Comparison of ENCODE assay signal across 8 mouse cellular contexts in the genomic region with DNA sequence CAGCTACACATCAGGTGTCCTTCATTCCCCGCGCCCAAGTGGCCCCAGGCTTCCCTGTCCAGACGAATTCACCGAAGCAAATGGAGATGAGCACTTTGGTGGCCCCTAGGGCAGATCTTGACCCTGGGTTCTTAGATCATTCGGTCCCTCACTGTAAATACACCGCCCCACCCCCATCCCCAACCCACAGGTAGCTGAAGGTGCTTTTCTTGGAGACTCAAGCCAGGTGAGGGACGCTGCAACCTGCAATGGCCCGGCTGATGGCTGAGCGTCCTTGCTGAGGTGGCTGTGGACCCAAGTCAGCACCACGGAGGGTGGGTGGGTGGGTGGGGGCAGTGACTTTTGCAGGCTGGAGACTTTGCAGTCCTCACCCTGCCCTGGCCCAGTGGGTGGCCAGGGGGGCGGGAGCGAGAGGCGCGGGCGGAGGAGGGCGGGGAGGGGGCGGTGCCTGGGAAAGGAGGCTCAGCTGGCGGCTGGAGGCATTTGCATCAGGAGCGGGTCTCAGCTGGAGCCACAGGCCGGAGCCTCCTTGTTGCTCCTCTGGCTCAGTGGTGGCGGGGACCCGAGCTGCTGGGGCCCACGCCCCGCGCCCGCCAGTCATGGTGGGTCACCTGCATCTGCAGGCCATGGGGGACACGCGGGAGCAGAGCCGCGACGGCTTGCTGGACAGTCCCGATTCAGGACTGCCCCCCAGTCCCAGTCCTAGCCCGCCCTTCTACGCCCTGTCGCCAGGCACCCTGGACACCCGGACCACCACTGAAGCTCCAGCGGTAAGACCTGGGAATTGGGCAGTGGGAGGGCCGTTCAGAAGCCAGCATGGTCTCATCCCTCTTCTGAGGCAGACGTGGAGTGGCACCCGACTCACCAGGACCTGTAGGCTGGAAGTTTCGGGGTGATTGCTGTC. TPM values are rescaled to one million over a fixed set of nuclear protein-coding genes. Genes with fewer than 3 reads are reported as not detected.
A peak's percentile ranks its signal among the peaks of the same experiment; 100 is the strongest.
DNase-seq lines count a peak whose midpoint lies in the region; ATAC-seq lines count a peak whose summit lies in the region.

A gene (plus strand): TSS at position 253 of the 904 bp plus-strand sequence.

- peak within 1 kb of the TSS; percentile 57 for H3K9ac ChIP-seq in limb, embryonic 15.5 days

- H3K27me3 ChIP-seq in limb, embryonic 15.5 days = peaks cover 8% of the 10 kb centered on the region

- H3K4me1 ChIP-seq in brown adipose tissue, adult 24 weeks (ENCODE audit: control insufficient read depth, insufficient read depth, insufficient read length, low read length) = no peaks in the 10 kb centered on the region
- H3K4me1 ChIP-seq in limb, embryonic 15.5 days = peaks cover 68% of the 10 kb centered on the region

- ATAC-seq in limb, embryonic 15.5 days (ENCODE audit: insufficient number of reproducible peaks, low FRiP score, low TSS enrichment, low read depth) = peak; percentile 70

- intact Hi-C loops in heart, postnatal 10 days (cut with DNase I) = loop anchor here (5.0 kb wide), 1 partner anchor 41 kb away; no protein-coding TSS in a partner anchor

- H3K9me3 ChIP-seq in limb, embryonic 15.5 days = no peaks in the 10 kb centered on the region

- no peaks in the 10 kb centered on the region for H3K36me3 ChIP-seq in limb, embryonic 15.5 days

- no peak within 1 kb of the TSS for H3K27ac ChIP-seq in brown adipose tissue, adult 24 weeks (replicated peaks; ENCODE audit: low read depth, low read length)
- peak within 1 kb of the TSS; percentile 72 for H3K27ac ChIP-seq in limb, embryonic 15.5 days

- DNase-seq in adrenal gland, postnatal 10 days = peak; percentile 71
- DNase-seq in adrenal gland, adult 8-10 months = no peak
- DNase-seq in heart, postnatal 10 days = peak; percentile 44 to 65
- peak; percentile 76 for DNase-seq in neural tube, embryonic 10.5 days (ENCODE audit: extremely low spot score, low spot score)
- DNase-seq in cerebellum, adult 18-20 months = no peak
- DNase-seq in c-Kit-positive CD71-positive TER-119-positive erythroid progenitor cells, embryonic 14.5 days (ENCODE audit: low spot score) = no peak

- WGBS in limb, embryonic 15.5 days = 3% methylated on average over 41 of the region's 41 CpGs

- H3K4me2 ChIP-seq in limb, embryonic 15.5 days = peak within 1 kb of the TSS; percentile 77

- H3K4me3 ChIP-seq in brown adipose tissue, adult 24 weeks (ENCODE audit: insufficient read depth, low read depth, low read length) = 0 out of 2 replicates have a peak within 1 kb of the TSS, but pooled peaks have one; percentile 16
- peak within 1 kb of the TSS; percentile 61 for H3K4me3 ChIP-seq in limb, embryonic 15.5 days

RNA-seq across cellular contexts. Expression of the gene that starts here (rescaled TPM):
- total RNA-seq in adrenal gland, postnatal 10 days (2021) = 1 to 10 TPM; 4.3 TPM
- total RNA-seq in adrenal gland, adult 8-10 months (2022) = 1 to 10 TPM; 2.4 to 4.6 (median 3.4) TPM
- not detected in 2 replicates for polyA plus RNA-seq in brown adipose tissue, adult 24 weeks (2012; ENCODE audit: insufficient read depth, insufficient read length, missing spikeins)
- 1 to 10 TPM; 1.6 to 2.0 TPM for total RNA-seq in heart, postnatal 10 days (2021)
- polyA plus RNA-seq in limb, embryonic 15.5 days (2015; fragmentation: Nextera tagmentation; extraction: Ambion mirVana) = 36.9 and 40.7 TPM in 2 replicates

Comparison
In these comparisons a context has a peak if more than half of its experiments do, and no peak if none do; other contexts are left out.
1. RNA of the gene that starts here (polyA plus RNA-seq): 36.9 to 40.7 TPM in limb, embryonic 15.5 days; not detected in brown adipose tissue, adult 24 weeks; every median in the first group is over 10 times any median in the second.
2. DNase-seq: peak in adrenal gland, postnatal 10 days (single experiment), heart, postnatal 10 days (2 of 2) and neural tube, embryonic 10.5 days (single experiment); none in adrenal gland, adult 8-10 months (single experiment), cerebellum, adult 18-20 months (0 of 2) and c-Kit-positive CD71-positive TER-119-positive erythroid progenitor cells, embryonic 14.5 days (single experiment).